20 mouse cellular contexts compared by ENCODE assay signal in the genomic region with DNA sequence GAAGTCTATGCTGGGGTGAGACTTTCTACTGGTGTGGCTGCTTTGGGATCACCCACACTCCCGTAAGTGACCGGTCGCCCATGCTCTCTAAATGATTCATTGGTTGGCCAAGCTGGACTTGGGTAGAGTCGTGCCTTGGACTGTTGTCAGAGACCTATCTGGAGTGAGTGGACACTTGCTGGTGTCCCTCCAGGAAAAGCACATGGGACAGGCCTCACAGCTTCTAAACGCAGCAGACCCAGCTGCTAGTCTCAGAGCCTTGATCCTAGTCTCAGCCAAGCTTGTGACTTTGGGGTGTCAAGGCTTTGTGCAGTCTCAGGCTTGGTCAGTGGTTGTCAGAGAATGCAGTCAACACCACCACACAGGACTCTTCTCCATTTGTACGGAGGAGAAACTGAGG. TPM values are rescaled to one million over a fixed set of nuclear protein-coding genes. Genes with fewer than 3 reads are reported as not detected.
DNase-seq lines count a peak whose midpoint lies in the region; ATAC-seq and TF ChIP-seq lines count a peak whose summit lies in the region.
"Had no signal": no experiment of that assay in that cellular context is flagged by ENCODE, and none has a peak within 500 bp of the region (broad histone marks: within the 10 kb centered on the region; RNA-seq: fewer than 3 reads in every experiment).

No protein-coding gene starts in this region.

- no peak for TF ChIP-seq CTCF in heart, postnatal 0 days (IDR thresholded peaks at IDR 0.05; ENCODE audit: low read depth)

- no peak overlapping the region for H3K4me3 ChIP-seq in heart, embryonic 10.5 days
- no peak overlapping the region for H3K4me3 ChIP-seq in heart, postnatal 0 days (ENCODE audit: low read depth, low read length)
- H3K4me3 ChIP-seq: forebrain, embryonic 12.5 days; hindbrain, embryonic 15.5 days; limb, embryonic 15.5 days; neural tube, embryonic 15.5 days had no signal

- H3K36me3 ChIP-seq in heart, embryonic 10.5 days = 0 out of 2 replicates have a peak, but pooled peaks cover 2% of the 10 kb centered on the region
- peaks cover 16% of the 10 kb centered on the region for H3K36me3 ChIP-seq in heart, postnatal 0 days (replicated peaks; ENCODE audit: control insufficient read depth, insufficient read depth, low read length)
- H3K36me3 ChIP-seq: forebrain, embryonic 12.5 days; hindbrain, embryonic 15.5 days; limb, embryonic 15.5 days; neural tube, embryonic 15.5 days had no signal

- WGBS in heart, embryonic 10.5 days = 87% methylated on average over 6 of the region's 6 CpGs
- WGBS in heart, postnatal 0 days = 73% methylated on average over 6 of the region's 6 CpGs

- H3K4me1 ChIP-seq in heart, embryonic 10.5 days = peaks cover 44% of the 10 kb centered on the region
- peaks cover 32% of the 10 kb centered on the region for H3K4me1 ChIP-seq in heart, postnatal 0 days (ENCODE audit: control insufficient read depth, insufficient read depth)
- H3K4me1 ChIP-seq: limb, embryonic 15.5 days had no signal

- TF ChIP-seq EP300 in heart, postnatal 0 days (IDR thresholded peaks at IDR 0.05; ENCODE audit: low read depth) = no peak

- ATAC-seq in heart, postnatal 0 days (ENCODE audit: insufficient read depth, low read depth) = no peak
- ATAC-seq: intestine, postnatal 0 days had no signal

- H3K27ac ChIP-seq in heart, embryonic 10.5 days = peak overlapping the region; percentile 77
- peak overlapping the region; percentile 98 for H3K27ac ChIP-seq in heart, postnatal 0 days (ENCODE audit: low read depth)
- H3K27ac ChIP-seq: forebrain, embryonic 12.5 days; hindbrain, embryonic 15.5 days; limb, embryonic 15.5 days; neural tube, embryonic 15.5 days had no signal

- H3K27me3 ChIP-seq in heart, embryonic 10.5 days (ENCODE audit: insufficient read depth, poor library complexity, severe bottlenecking) = no peaks in the 10 kb centered on the region
- H3K27me3 ChIP-seq in heart, postnatal 0 days (ENCODE audit: control insufficient read depth, insufficient read depth, low read length) = no peaks in the 10 kb centered on the region
- H3K27me3 ChIP-seq: forebrain, embryonic 12.5 days; hindbrain, embryonic 15.5 days; limb, embryonic 15.5 days; neural tube, embryonic 15.5 days had no signal

- no peaks in the 10 kb centered on the region for H3K9me3 ChIP-seq in heart, embryonic 10.5 days
- no peaks in the 10 kb centered on the region for H3K9me3 ChIP-seq in heart, postnatal 0 days (replicated peaks; ENCODE audit: control insufficient read depth, low read length)
- H3K9me3 ChIP-seq: forebrain, embryonic 12.5 days; hindbrain, embryonic 15.5 days; limb, embryonic 15.5 days; neural tube, embryonic 15.5 days had no signal

- H3K9ac ChIP-seq in heart, postnatal 0 days (replicated peaks; ENCODE audit: low read depth, low read length) = peak overlapping the region; percentile 50; the same call in 1 of the 2 replicates
- H3K9ac ChIP-seq: forebrain, embryonic 12.5 days; hindbrain, embryonic 15.5 days; limb, embryonic 15.5 days; neural tube, embryonic 15.5 days had no signal

- peak overlapping the region; percentile 47 for H3K4me2 ChIP-seq in heart, postnatal 0 days (ENCODE audit: low read depth, low read length)
- H3K4me2 ChIP-seq: forebrain, embryonic 12.5 days; hindbrain, embryonic 15.5 days; limb, embryonic 15.5 days; neural tube, embryonic 15.5 days had no signal

- peak; percentile 72 for DNase-seq in gastrocnemius, adult 18-20 months (ENCODE audit: low spot score)
- DNase-seq in gastrocnemius, postnatal 4 days (ENCODE audit: low spot score in 2 of 2) = no peak
- DNase-seq in heart, embryonic 10.5 days (ENCODE audit: low spot score) = no peak
- no peak for DNase-seq in heart, postnatal 0 days (ENCODE audit: low spot score)
- DNase-seq in skeletal muscle tissue, adult 2 months (ENCODE audit: low read depth, low spot score) = peak; percentile 88
- no peak for DNase-seq in kidney, postnatal 25 days
- DNase-seq in lung, postnatal 14 days = no peak
- DNase-seq in left cerebral cortex, adult 11 months (ENCODE audit: low spot score) = no peak
- DNase-seq: kidney, postnatal 10 days; midbrain, embryonic 14.5 days had no signal

RNA-seq across cellular contexts. Expression of gene Asb2, which starts 3.1 kb away (rescaled TPM):
- total RNA-seq in gastrocnemius, adult 18-20 months (2021) = 100 to 1,000 TPM; 852 to 871 TPM
- total RNA-seq in gastrocnemius, postnatal 4 days (2021) = 100 to 1,000 TPM; 128 to 151 TPM
- polyA plus RNA-seq in heart, embryonic 10.5 days (2016; fragmentation: Nextera tagmentation; extraction: Ambion mirVana) = 152 and 312 TPM in 2 replicates
- total RNA-seq in heart, postnatal 0 days (2014; rRNA removed; ENCODE audit: low replicate concordance) = 572 and 632 TPM in 2 replicates
- 289 and 380 TPM in 2 replicates for polyA plus RNA-seq in heart, postnatal 0 days (2015; fragmentation: Nextera tagmentation; extraction: Ambion mirVana)

RNA-seq across cellular contexts. Expression of gene Otub2, which starts 35.7 kb away (rescaled TPM):
- total RNA-seq in gastrocnemius, adult 18-20 months (2021) = 10 to 100 TPM; 11.2 to 15.5 TPM
- 1 to 10 TPM; 3.7 to 4.1 TPM for total RNA-seq in gastrocnemius, postnatal 4 days (2021)
- polyA plus RNA-seq in heart, embryonic 10.5 days (2016; fragmentation: Nextera tagmentation; extraction: Ambion mirVana) = 22.5 and 26.0 TPM in 2 replicates
- 8.6 and 12.2 TPM in 2 replicates for total RNA-seq in heart, postnatal 0 days (2014; rRNA removed; ENCODE audit: low replicate concordance)
- 5.0 and 5.7 TPM in 2 replicates for polyA plus RNA-seq in heart, postnatal 0 days (2015; fragmentation: Nextera tagmentation; extraction: Ambion mirVana)

RNA-seq across cellular contexts. Expression of gene Fam181a, which starts 42.0 kb away (rescaled TPM):
- not detected for total RNA-seq in gastrocnemius, adult 18-20 months (2021)
- not detected for total RNA-seq in gastrocnemius, postnatal 4 days (2021)
- not detected in 2 replicates for polyA plus RNA-seq in heart, embryonic 10.5 days (2016; fragmentation: Nextera tagmentation; extraction: Ambion mirVana)
- not detected in 2 replicates for total RNA-seq in heart, postnatal 0 days (2014; rRNA removed; ENCODE audit: low replicate concordance)
- polyA plus RNA-seq in heart, postnatal 0 days (2015; fragmentation: Nextera tagmentation; extraction: Ambion mirVana) = not detected in 2 replicates
- total RNA-seq: adrenal gland, adult 8-10 months; granulocyte monocyte progenitor cell, adult 5-6 weeks; megakaryocyte progenitor cell, adult 5-6 weeks had no signal
- polyA plus RNA-seq: intestine, postnatal 0 days; limb, embryonic 15.5 days; liver, embryonic 16.5 days; small intestine, adult 2 months had no signal

RNA-seq across cellular contexts. Expression of gene 9330161L09Rik, which starts 54.9 kb away (rescaled TPM):
- total RNA-seq in gastrocnemius, adult 18-20 months (2021) = 1 to 10 TPM in 1 of 2 experiments, under 1 TPM in 1; 0.62 to 1.1 TPM
- total RNA-seq in gastrocnemius, postnatal 4 days (2021) = 1 to 10 TPM in 1 of 2 experiments, under 1 TPM in 1; 0.83 to 1.9 TPM
- 0.53 and 0.62 TPM in 2 replicates for polyA plus RNA-seq in heart, embryonic 10.5 days (2016; fragmentation: Nextera tagmentation; extraction: Ambion mirVana)
- 2.5 and 2.8 TPM in 2 replicates for total RNA-seq in heart, postnatal 0 days (2014; rRNA removed; ENCODE audit: low replicate concordance)
- 0.27 and 0.34 TPM in 2 replicates for polyA plus RNA-seq in heart, postnatal 0 days (2015; fragmentation: Nextera tagmentation; extraction: Ambion mirVana)
- polyA plus RNA-seq: intestine, postnatal 0 days had no signal

Comparison
In these comparisons a context has a peak if more than half of its experiments do, and no peak if none do; other contexts are left out.
1. DNase-seq: peak in gastrocnemius, adult 18-20 months (single experiment) and skeletal muscle tissue, adult 2 months (single experiment); none in gastrocnemius, postnatal 4 days (0 of 2), heart, embryonic 10.5 days (single experiment), heart, postnatal 0 days (single experiment), kidney, postnatal 25 days (0 of 2), lung, postnatal 14 days (single experiment) and left cerebral cortex, adult 11 months (single experiment).